Comparison of ENCODE assay signal across 25 mouse cellular contexts in the genomic region with DNA sequence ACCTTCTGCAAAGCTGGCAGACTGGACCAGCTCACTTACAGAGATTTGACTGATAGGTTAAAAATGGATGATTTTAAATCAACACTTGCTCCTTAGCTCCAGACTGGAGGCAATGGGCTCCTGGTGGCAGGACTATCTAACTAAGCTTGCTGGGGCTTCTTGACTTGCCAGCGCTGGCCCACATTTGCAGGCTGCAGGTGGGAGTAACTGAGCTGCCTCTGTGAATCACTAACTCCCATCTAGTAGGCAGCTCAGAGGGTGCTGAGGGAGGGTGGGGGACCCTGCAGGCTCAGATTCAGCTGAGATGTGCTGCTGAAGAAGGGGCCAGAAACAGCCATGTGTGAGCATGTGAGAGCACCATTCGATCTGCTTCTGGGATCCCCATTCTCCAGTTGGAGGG. TPM values are rescaled to one million over a fixed set of nuclear protein-coding genes. Genes with fewer than 3 reads are reported as not detected.
DNase-seq lines count a peak whose midpoint lies in the region; ATAC-seq lines count a peak whose summit lies in the region.
"Had no signal": no experiment of that assay in that cellular context is flagged by ENCODE, and none has a peak within 500 bp of the region (broad histone marks: within the 10 kb centered on the region; RNA-seq: fewer than 3 reads in every experiment).

No protein-coding gene starts in this region.

- DNase-seq in frontal cortex, postnatal 14 days (ENCODE audit: low spot score in 2 of 2) = no peak
- DNase-seq in layer of hippocampus, adult 9-11 months = peak; percentile 18
- no peak for DNase-seq in layer of hippocampus, postnatal 14 days (ENCODE audit: low spot score in 2 of 2)
- peak; percentile 75 for DNase-seq in right cerebral cortex, adult 18-20 months
- DNase-seq in right cerebral cortex, postnatal 10 days (ENCODE audit: low spot score in 2 of 2) = no peak
- no peak for DNase-seq in c-Kit-positive CD71-positive TER-119-positive erythroid progenitor cells, embryonic 14.5 days (ENCODE audit: low spot score)
- DNase-seq: adrenal gland, adult 8-10 months; cerebellum, adult 11 months; cerebellum, adult 9-10 months; cerebellum, postnatal 36 days; heart, adult 2 months; heart, postnatal 4 days; kidney, adult 9 months; kidney, postnatal 10 days; layer of hippocampus, postnatal 36 days; liver; lung, adult 2 months; lung, postnatal 10 days; thymus, adult 2 months; thymus, postnatal 36 days had no signal

- ATAC-seq in frontal cortex, adult (ENCODE audit: low TSS enrichment) = peak; percentile 87
- ATAC-seq in monocyte, adult 5-6 weeks (replicated peaks; ENCODE audit: insufficient number of reproducible peaks, low FRiP score, low TSS enrichment, poor library complexity, severe bottlenecking) = no peak
- ATAC-seq: forebrain, embryonic 13.5 days; intestine, postnatal 0 days; midbrain, embryonic 15.5 days had no signal

RNA-seq across cellular contexts. Expression of a gene that starts 32.6 kb away (rescaled TPM):
- 10 to 100 TPM; 45.4 to 48.4 TPM for total RNA-seq in layer of hippocampus, postnatal 14 days (2021)
- total RNA-seq in monocyte, adult 5-6 weeks (2017) = 31.2 to 52.7 TPM (median 52.2 TPM) in 3 replicates

RNA-seq across cellular contexts. Expression of a gene that starts 51.3 kb away (rescaled TPM):
- 10 to 100 TPM; 10.4 to 10.8 TPM for total RNA-seq in layer of hippocampus, postnatal 14 days (2021)
- total RNA-seq in monocyte, adult 5-6 weeks (2017) = 1.2 to 6.3 TPM (median 1.7 TPM) in 3 replicates

Comparison
In these comparisons a context has a peak if more than half of its experiments do, and no peak if none do; other contexts are left out.
1. DNase-seq: peak in layer of hippocampus, adult 9-11 months (single experiment) and right cerebral cortex, adult 18-20 months (single experiment); none in frontal cortex, postnatal 14 days (0 of 2), layer of hippocampus, postnatal 14 days (0 of 2), right cerebral cortex, postnatal 10 days (0 of 2) and c-Kit-positive CD71-positive TER-119-positive erythroid progenitor cells, embryonic 14.5 days (single experiment).